12 mouse cellular contexts compared by ENCODE assay signal in genomic region chr4:57240934-57241333, GRCm38 (mm10).
DNase-seq lines count a peak whose midpoint lies in the region; ATAC-seq lines count a peak whose summit lies in the region.
"Had no signal": no experiment of that assay in that cellular context is flagged by ENCODE, and none has a peak within 500 bp of the region (broad histone marks: within the 10 kb centered on the region; RNA-seq: fewer than 3 reads in every experiment).

No protein-coding gene starts in this region.

- no peak overlapping the region for H3K9ac ChIP-seq in kidney, embryonic 14.5 days (ENCODE audit: low read depth, low read length)

- H3K27me3 ChIP-seq in kidney, embryonic 14.5 days (ENCODE audit: control insufficient read depth, insufficient read depth, low read length), result no peaks in the 10 kb centered on the region

- H3K4me2 ChIP-seq in kidney, embryonic 14.5 days (replicated peaks; ENCODE audit: low read depth, low read length), result no peak overlapping the region

- DNase-seq in kidney, postnatal 10 days, result peak; percentile 24
- DNase-seq in cerebellum, adult 18-20 months, result peak; percentile 43 to 58
- peak; percentile 48 for DNase-seq in heart, adult 8-10 months (ENCODE audit: low spot score)
- peak; percentile 38 for DNase-seq in lung, postnatal 14 days
- no peak for DNase-seq in liver
- DNase-seq in embryo, embryonic 9.5 days (ENCODE audit: extremely low spot score), result no peak
- DNase-seq: kidney, postnatal 4 days; midbrain, embryonic 14.5 days had no signal

- 81% methylated on average over 10 of the region's 10 CpGs for WGBS in kidney, embryonic 14.5 days

- no peak for ATAC-seq in kidney, embryonic 14.5 days (ENCODE audit: low FRiP score, low TSS enrichment)
- no peak for ATAC-seq in granulocyte monocyte progenitor cell, adult 5-6 weeks (replicated peaks; ENCODE audit: poor library complexity, severe bottlenecking)
- ATAC-seq: CD4-positive, CD25-positive, alpha-beta regulatory T cell, adult 4 months had no signal

- H3K36me3 ChIP-seq in kidney, embryonic 14.5 days (ENCODE audit: control insufficient read depth, insufficient read depth, low read length), result no peaks in the 10 kb centered on the region; the same call in 1 of the 2 replicates
- H3K36me3 ChIP-seq: hindbrain, embryonic 10.5 days had no signal

- H3K9me3 ChIP-seq in kidney, embryonic 14.5 days (ENCODE audit: control insufficient read depth, low read length), result no peaks in the 10 kb centered on the region
- H3K9me3 ChIP-seq: hindbrain, embryonic 10.5 days had no signal

- H3K4me1 ChIP-seq in kidney, embryonic 14.5 days (ENCODE audit: control insufficient read depth, insufficient read depth, low read length), result no peaks in the 10 kb centered on the region

- H3K27ac ChIP-seq in kidney, embryonic 14.5 days (ENCODE audit: low read depth, low read length), result no peak overlapping the region
- H3K27ac ChIP-seq: hindbrain, embryonic 10.5 days had no signal

- no peak overlapping the region for H3K4me3 ChIP-seq in kidney, embryonic 14.5 days (ENCODE audit: low read length)
- H3K4me3 ChIP-seq: hindbrain, embryonic 10.5 days had no signal

Comparison
In these comparisons a context has a peak if more than half of its experiments do, and no peak if none do; other contexts are left out.
1. DNase-seq: peak in kidney, postnatal 10 days (single experiment), cerebellum, adult 18-20 months (2 of 2), heart, adult 8-10 months (single experiment) and lung, postnatal 14 days (single experiment); none in liver (single experiment) and embryo, embryonic 9.5 days (single experiment).